Mouse (Mus musculus) granulocyte monocyte progenitor cell, adult 5-6 weeks (primary cell): ENCODE results near the gene Cfdp1. TPM values are rescaled to one million over a fixed set of nuclear protein-coding genes. Genes with fewer than 3 reads are reported as not detected.
"Not testable (repeated sequence)": the region's sequence is repeated elsewhere in the genome, so short reads cannot be mapped to it uniquely, and the experiment has no call there.

ENCODE experiments used
- ATAC-seq: replicated peaks from 2 replicates; pipeline ENCODE4 v1.8.0; 2016; ENCODE audit warnings: mild to moderate bottlenecking, moderate TSS enrichment, inconsistent platforms; ENCODE audit not compliant: poor library complexity, severe bottlenecking
- total RNA-seq, 2 experiments: library from RNA; stranded (forward) in 1 of 2; stranded (reverse) in 1 of 2; fragments of 200-712, 200-1000 nt in 1 of 2; fragments of >200 nt in 1 of 2; fragmentation: Nextera tagmentation in 1 of 2; gene quantifications; 2 replicates each; pipeline ENCODE4 v1.2.3; 2014 to 2017

The Cfdp1 gene
- total RNA-seq, 2 experiments from 2014 or later: 92.7 to 217 TPM

- no peak for ATAC-seq
Observed at GRCm38 (mm10) chr8:111864648-111865047, 10.6 kb upstream of the Cfdp1 start.

GRCm38 (mm10) chr8:111863280-111863679 lies 9.2 kb upstream of the Cfdp1 start:
- peak; percentile 83 for ATAC-seq

- ATAC-seq: no peak
Observed at GRCm38 (mm10) chr8:111855977-111856376, 1.9 kb upstream of the Cfdp1 start.

GRCm38 (mm10) chr8:111853219-111853618 lies 872 bp downstream of the Cfdp1 start:
- not testable (repeated sequence) for ATAC-seq

- ATAC-seq: no peak
Observed at GRCm38 (mm10) chr8:111846746-111847145, 7.3 kb downstream of the Cfdp1 start.

- no peak for ATAC-seq
Observed at GRCm38 (mm10) chr8:111835540-111835939, 18.6 kb downstream of the Cfdp1 start.

GRCm38 (mm10) chr8:111834011-111834410 lies 20.1 kb downstream of the Cfdp1 start:
- ATAC-seq: no peak

GRCm38 (mm10) chr8:111832983-111833382 lies 21.1 kb downstream of the Cfdp1 start:
- no peak for ATAC-seq

- no peak for ATAC-seq
Observed at GRCm38 (mm10) chr8:111831996-111832395, 22.1 kb downstream of the Cfdp1 start.

GRCm38 (mm10) chr8:111828595-111828994 lies 25.5 kb downstream of the Cfdp1 start:
- no peak for ATAC-seq

GRCm38 (mm10) chr8:111825219-111825618 lies 28.9 kb downstream of the Cfdp1 start:
- no peak for ATAC-seq

- no peak for ATAC-seq
Observed at GRCm38 (mm10) chr8:111824334-111824733, 29.8 kb downstream of the Cfdp1 start.

- ATAC-seq: peak; percentile 98
Observed at GRCm38 (mm10) chr8:111821199-111821598, 32.9 kb downstream of the Cfdp1 start.

GRCm38 (mm10) chr8:111820691-111821090 lies 33.4 kb downstream of the Cfdp1 start:
- peak; percentile 20; the same call in 1 of the 2 replicates for ATAC-seq

- ATAC-seq: no peak
Observed at GRCm38 (mm10) chr8:111820018-111820417, 34.1 kb downstream of the Cfdp1 start.

- no peak for ATAC-seq
Observed at GRCm38 (mm10) chr8:111818556-111818955, 35.5 kb downstream of the Cfdp1 start.

GRCm38 (mm10) chr8:111815078-111815477 lies 39.0 kb downstream of the Cfdp1 start:
- ATAC-seq: no peak

- ATAC-seq: no peak
Observed at GRCm38 (mm10) chr8:111813818-111814217, 40.3 kb downstream of the Cfdp1 start.

- ATAC-seq: no peak
Observed at GRCm38 (mm10) chr8:111812835-111813234, 41.3 kb downstream of the Cfdp1 start.

- no peak for ATAC-seq
Observed at GRCm38 (mm10) chr8:111810656-111811336, 43.3 kb downstream of the Cfdp1 start.

- no peak for ATAC-seq
Observed at GRCm38 (mm10) chr8:111808891-111809622, 45.0 kb downstream of the Cfdp1 start.

- no peak for ATAC-seq
Observed at GRCm38 (mm10) chr8:111808006-111808405, 46.1 kb downstream of the Cfdp1 start.
